Mouse (Mus musculus): ENCODE results near the gene Gm20388. TPM values are rescaled to one million over a fixed set of nuclear protein-coding genes. Genes with fewer than 3 reads are reported as not detected.
A peak's percentile ranks its signal among the peaks of the same experiment; 100 is the strongest.

Gene Gm20388
- polyA plus RNA-seq, 1 experiment from 2014 or later, result not detected

GRCm38 (mm10) chr8:120227578-120227876 is 316.9 kb downstream of the Gm20388 start:
- no peak overlapping the region for H3K27ac ChIP-seq (ENCODE audit: low read depth, low read length)
- TF ChIP-seq CTCF (IDR thresholded peaks at IDR 0.05; ENCODE audit: low read depth), result no peak
- no peaks in the 10 kb centered on the region for H3K4me1 ChIP-seq (replicated peaks; ENCODE audit: control insufficient read depth, insufficient read depth, low read length)
- H3K27me3 ChIP-seq (replicated peaks; ENCODE audit: control insufficient read depth, insufficient read depth, low read length), result peaks cover 26% of the 10 kb centered on the region
- peak overlapping the region; percentile 95 for H3K4me2 ChIP-seq (replicated peaks; ENCODE audit: low read depth)
- no peak overlapping the region for H3K9ac ChIP-seq (ENCODE audit: low read depth, low read length)
- H3K4me3 ChIP-seq (ENCODE audit: low read depth, low read length), result peak overlapping the region; percentile 58; the same call in 1 of the 2 replicates
- H3K9me3 ChIP-seq (ENCODE audit: control insufficient read depth), result no peaks in the 10 kb centered on the region
- ATAC-seq, result no peak
- no peaks in the 10 kb centered on the region for H3K36me3 ChIP-seq (ENCODE audit: control insufficient read depth, insufficient read depth)

GRCm38 (mm10) chr8:120227891-120228591 is 317.4 kb downstream of the Gm20388 start, which contains the start of gene Gse1:
Gene Gse1, plus strand, starts transcription at chr8:120228456.
- H3K4me1 ChIP-seq (replicated peaks; ENCODE audit: control insufficient read depth, insufficient read depth, low read length), result 0 out of 2 replicates have a peak, but pooled peaks cover 3% of the 10 kb centered on the region
- peak within 1 kb of the TSS; percentile 58 for H3K4me3 ChIP-seq (ENCODE audit: low read depth, low read length)
- H3K27ac ChIP-seq (ENCODE audit: low read depth, low read length), result no peak within 1 kb of the TSS; the same call in 1 of the 2 replicates
- H3K27me3 ChIP-seq (replicated peaks; ENCODE audit: control insufficient read depth, insufficient read depth, low read length), result peaks cover 26% of the 10 kb centered on the region
- H3K9ac ChIP-seq (ENCODE audit: low read depth, low read length), result peak within 1 kb of the TSS; percentile 54
- H3K4me2 ChIP-seq (replicated peaks; ENCODE audit: low read depth), result peak within 1 kb of the TSS; percentile 95
- no peak for TF ChIP-seq CTCF (IDR thresholded peaks at IDR 0.05; ENCODE audit: low read depth)
- H3K36me3 ChIP-seq (ENCODE audit: control insufficient read depth, insufficient read depth), result no peaks in the 10 kb centered on the region
- H3K9me3 ChIP-seq (ENCODE audit: control insufficient read depth), result no peaks in the 10 kb centered on the region
- peak; percentile 36 for ATAC-seq
- 9% methylated on average over 24 of the region's 52 CpGs for WGBS

GRCm38 (mm10) chr8:120228781-120229573 is 318.3 kb downstream of the Gm20388 start:
- 1% methylated on average over 95 of the region's 125 CpGs for WGBS
- TF ChIP-seq CTCF (IDR thresholded peaks at IDR 0.05; ENCODE audit: low read depth), result no peak
- no peaks in the 10 kb centered on the region for H3K36me3 ChIP-seq (ENCODE audit: control insufficient read depth, insufficient read depth)
- peak; percentile 14; the same call in 1 of the 2 replicates for ATAC-seq
- H3K4me3 ChIP-seq (ENCODE audit: low read depth, low read length), result peak overlapping the region; percentile 58
- H3K4me2 ChIP-seq (replicated peaks; ENCODE audit: low read depth), result peak overlapping the region; percentile 95
- H3K27ac ChIP-seq (ENCODE audit: low read depth, low read length), result no peak overlapping the region
- H3K9me3 ChIP-seq (ENCODE audit: control insufficient read depth), result no peaks in the 10 kb centered on the region
- H3K9ac ChIP-seq (ENCODE audit: low read depth, low read length), result peak overlapping the region; percentile 54
- peaks cover 26% of the 10 kb centered on the region for H3K27me3 ChIP-seq (replicated peaks; ENCODE audit: control insufficient read depth, insufficient read depth, low read length)
- 0 out of 2 replicates have a peak, but pooled peaks cover 3% of the 10 kb centered on the region for H3K4me1 ChIP-seq (replicated peaks; ENCODE audit: control insufficient read depth, insufficient read depth, low read length)

- ATAC-seq, result peak; percentile 3; the same call in 1 of the 2 replicates
- Histone ChIP-seq H3K4me2 (replicated peaks; ENCODE audit: low read depth) (peak overlapping the region; percentile 95), H3K4me1 (replicated peaks; ENCODE audit: control insufficient read depth, insufficient read depth, low read length) (0 out of 2 replicates have a peak, but pooled peaks cover 3% of the 10 kb centered on the region), H3K27me3 (replicated peaks; ENCODE audit: control insufficient read depth, insufficient read depth, low read length) (peaks cover 26% of the 10 kb centered on the region), H3K36me3 (ENCODE audit: control insufficient read depth, insufficient read depth) (no peaks in the 10 kb centered on the region), H3K27ac (ENCODE audit: low read depth, low read length) (no peak overlapping the region), H3K4me3 (ENCODE audit: low read depth, low read length) (peak overlapping the region; percentile 58), H3K9ac (ENCODE audit: low read depth, low read length) (no peak overlapping the region), H3K9me3 (ENCODE audit: control insufficient read depth) (no peaks in the 10 kb centered on the region)
- 2% methylated on average over 20 of the region's 22 CpGs for WGBS
- no peak for TF ChIP-seq CTCF (IDR thresholded peaks at IDR 0.05; ENCODE audit: low read depth)
Measured at GRCm38 (mm10) chr8:120229574-120229916, 318.9 kb downstream of the Gm20388 start.

- no peak for TF ChIP-seq CTCF (IDR thresholded peaks at IDR 0.05; ENCODE audit: low read depth)
- Histone ChIP-seq H3K36me3 (ENCODE audit: control insufficient read depth, insufficient read depth) (no peaks in the 10 kb centered on the region), H3K27ac (ENCODE audit: low read depth, low read length) (no peak overlapping the region), H3K4me2 (replicated peaks; ENCODE audit: low read depth) (peak overlapping the region; percentile 95), H3K9me3 (ENCODE audit: control insufficient read depth) (no peaks in the 10 kb centered on the region), H3K4me3 (ENCODE audit: low read depth, low read length) (peak overlapping the region; percentile 58), H3K4me1 (replicated peaks; ENCODE audit: control insufficient read depth, insufficient read depth, low read length) (0 out of 2 replicates have a peak, but pooled peaks cover 3% of the 10 kb centered on the region), H3K9ac (ENCODE audit: low read depth, low read length) (no peak overlapping the region), H3K27me3 (replicated peaks; ENCODE audit: control insufficient read depth, insufficient read depth, low read length) (peaks cover 26% of the 10 kb centered on the region)
- WGBS, result 40% methylated on average over 22 of the region's 22 CpGs
- no peak for ATAC-seq
Measured at GRCm38 (mm10) chr8:120230081-120230480, 319.4 kb downstream of the Gm20388 start.
